Mouse (Mus musculus) adrenal gland, adult (tissue): ENCODE measurements around the gene St3gal5.

ENCODE experiments used
- DNase-seq, 2 experiments: peaks; one replicate each; pipeline ENCODE4 v3.0.0; 2022 to 2023; ENCODE audit warnings: low spot score in 1 of 2; ENCODE audit not compliant: inconsistent age in 2 of 2

Gene St3gal5

DNA sequence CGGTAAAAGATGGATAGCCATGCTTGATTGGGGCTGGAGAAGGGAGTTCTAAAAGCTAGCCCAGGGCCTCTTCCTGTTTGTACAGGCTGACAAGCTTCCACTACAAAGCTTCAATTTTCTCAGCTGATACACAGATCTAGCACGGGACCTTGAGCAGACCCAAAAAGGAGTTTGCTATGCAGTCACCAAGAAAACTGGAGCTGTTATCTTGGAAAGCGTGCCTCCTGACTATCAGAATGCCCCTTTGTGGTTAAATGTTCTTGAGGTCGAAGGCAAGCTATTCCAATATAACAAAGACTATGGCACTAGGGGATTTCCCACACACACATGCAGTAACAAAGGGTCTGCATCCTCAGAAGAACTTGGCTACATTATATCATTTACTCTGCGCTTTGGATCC lies 1.2 kb upstream of the St3gal5 start:
- DNase-seq: peak in 1 of 2 experiments; percentile 79

GRCm38 (mm10) chr6:72096669-72097068 lies 723 bp upstream of the St3gal5 start:
- DNase-seq: peak in 1 of 2 experiments; percentile 68

DNA sequence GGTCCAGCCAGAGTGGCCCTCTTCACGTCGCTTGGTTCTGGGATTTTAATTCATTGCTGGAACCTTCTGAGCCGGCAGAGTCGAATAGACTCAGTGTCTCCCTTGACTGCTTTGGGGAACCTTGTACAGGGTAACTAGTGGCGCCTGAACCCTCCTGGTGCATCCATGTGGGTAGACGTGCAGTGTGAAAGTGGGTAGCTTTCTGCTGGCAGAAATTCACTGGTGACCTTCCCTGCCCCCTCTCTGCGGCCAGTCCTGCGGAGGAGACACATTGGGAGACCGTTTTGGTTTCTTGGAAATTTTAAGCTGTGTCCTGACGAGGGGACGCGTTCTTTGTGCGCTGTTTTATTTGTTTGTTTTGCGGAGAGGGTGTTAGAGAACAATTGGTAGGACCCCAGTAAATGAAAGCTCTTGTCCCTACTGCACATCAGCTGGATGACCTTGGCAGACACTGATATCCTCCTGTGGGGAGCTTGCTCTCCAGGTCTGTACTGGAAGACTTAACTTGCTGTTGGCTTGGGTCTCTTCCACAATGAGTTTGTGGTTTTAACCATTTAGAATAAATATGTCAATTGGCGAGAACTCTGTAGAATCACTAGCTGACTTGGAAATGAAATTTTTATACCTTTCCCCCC lies 746 bp downstream of the St3gal5 start:
- peak; percentile 60 to 87 for DNase-seq

GRCm38 (mm10) chr6:72098691-72099090 lies 1.3 kb downstream of the St3gal5 start:
- peak; percentile 48 to 84 for DNase-seq

DNA sequence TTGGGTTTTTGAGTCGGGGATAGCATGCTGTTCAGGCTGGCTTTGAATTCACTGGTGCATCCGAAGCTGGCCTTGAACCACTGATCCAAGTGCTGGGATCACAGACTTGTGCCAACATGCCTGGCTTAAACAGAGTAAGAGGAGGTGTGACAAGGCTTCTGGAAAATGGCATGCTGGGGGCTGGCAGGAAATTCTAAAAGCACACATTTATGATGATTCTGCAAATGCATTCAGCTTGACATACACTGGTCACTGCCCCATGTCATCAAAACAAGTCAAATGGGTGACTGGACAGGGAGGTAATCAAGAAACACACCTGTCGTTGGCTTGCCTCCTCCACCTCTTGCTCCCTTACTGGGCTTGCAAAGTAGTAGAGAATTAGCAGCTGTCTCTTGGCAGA lies 1.9 kb downstream of the St3gal5 start:
- peak; percentile 57 to 74 for DNase-seq

- DNase-seq: no peak
Measured at GRCm38 (mm10) chr6:72100171-72100570, 2.8 kb downstream of the St3gal5 start.

DNA sequence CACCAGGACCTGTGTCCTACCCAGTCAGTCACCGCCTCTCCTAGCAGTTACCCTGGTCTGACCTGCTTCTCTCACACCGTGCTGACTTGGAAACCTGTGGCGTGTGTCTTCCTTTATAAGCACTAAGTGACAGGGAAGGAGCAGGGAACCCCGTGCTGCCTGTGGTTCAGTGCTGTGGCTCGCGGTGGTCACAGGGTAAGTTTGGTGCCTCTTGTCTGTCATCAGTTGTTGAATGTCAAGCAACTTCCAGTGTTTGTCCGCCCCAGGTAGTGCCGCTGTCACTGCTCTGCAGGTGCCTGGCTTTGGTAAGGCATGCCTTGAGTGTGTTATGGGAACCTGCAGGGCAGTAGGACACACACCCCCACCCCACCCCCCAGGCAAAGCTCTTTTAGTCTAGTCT lies 3.5 kb downstream of the St3gal5 start:
- peak; percentile 32 to 62 for DNase-seq

DNA sequence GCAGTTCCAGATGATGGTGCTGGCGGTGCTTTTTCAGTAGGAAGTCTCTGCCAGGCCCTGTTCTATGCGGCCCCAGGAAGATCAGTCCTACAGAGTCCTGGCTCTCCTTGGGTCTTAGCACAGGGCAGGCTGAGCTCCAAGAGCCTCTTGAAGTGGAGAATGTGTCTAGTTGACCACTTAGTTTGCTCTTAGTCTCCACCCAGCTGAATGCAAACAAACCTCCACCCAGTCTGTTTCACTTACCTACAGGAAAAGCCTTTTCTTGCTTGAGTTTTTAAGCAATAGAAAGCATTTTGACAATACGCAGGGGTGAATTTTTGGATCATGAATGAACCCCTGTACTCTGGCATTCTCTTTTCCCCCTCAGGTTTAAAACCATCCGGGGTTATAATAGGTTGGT lies 4.0 kb downstream of the St3gal5 start:
- DNase-seq: no peak

GRCm38 (mm10) chr6:72102066-72102465 lies 4.7 kb downstream of the St3gal5 start:
- DNase-seq: peak; percentile 59 to 73

DNA sequence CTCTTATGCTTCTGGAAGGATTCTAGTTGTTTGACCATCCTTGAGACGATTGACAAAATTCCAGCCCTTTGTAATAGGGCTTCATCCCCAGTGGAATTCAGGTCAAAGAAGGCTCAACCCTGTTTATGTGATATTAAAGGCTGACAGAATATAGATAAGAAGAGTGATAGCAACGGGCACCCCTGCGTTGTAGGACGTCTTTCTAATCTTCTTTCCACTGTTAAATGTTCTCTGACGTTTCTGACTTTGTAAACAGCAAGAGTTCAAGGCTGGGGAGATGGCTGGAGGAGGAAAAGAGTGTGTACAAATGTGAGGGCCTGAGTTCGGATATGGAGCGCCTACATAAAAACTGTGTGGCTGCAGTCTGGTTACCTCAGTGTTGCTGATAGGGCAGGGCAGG lies 7.1 kb downstream of the St3gal5 start:
- peak in 1 of 2 experiments; percentile 68 for DNase-seq

DNA sequence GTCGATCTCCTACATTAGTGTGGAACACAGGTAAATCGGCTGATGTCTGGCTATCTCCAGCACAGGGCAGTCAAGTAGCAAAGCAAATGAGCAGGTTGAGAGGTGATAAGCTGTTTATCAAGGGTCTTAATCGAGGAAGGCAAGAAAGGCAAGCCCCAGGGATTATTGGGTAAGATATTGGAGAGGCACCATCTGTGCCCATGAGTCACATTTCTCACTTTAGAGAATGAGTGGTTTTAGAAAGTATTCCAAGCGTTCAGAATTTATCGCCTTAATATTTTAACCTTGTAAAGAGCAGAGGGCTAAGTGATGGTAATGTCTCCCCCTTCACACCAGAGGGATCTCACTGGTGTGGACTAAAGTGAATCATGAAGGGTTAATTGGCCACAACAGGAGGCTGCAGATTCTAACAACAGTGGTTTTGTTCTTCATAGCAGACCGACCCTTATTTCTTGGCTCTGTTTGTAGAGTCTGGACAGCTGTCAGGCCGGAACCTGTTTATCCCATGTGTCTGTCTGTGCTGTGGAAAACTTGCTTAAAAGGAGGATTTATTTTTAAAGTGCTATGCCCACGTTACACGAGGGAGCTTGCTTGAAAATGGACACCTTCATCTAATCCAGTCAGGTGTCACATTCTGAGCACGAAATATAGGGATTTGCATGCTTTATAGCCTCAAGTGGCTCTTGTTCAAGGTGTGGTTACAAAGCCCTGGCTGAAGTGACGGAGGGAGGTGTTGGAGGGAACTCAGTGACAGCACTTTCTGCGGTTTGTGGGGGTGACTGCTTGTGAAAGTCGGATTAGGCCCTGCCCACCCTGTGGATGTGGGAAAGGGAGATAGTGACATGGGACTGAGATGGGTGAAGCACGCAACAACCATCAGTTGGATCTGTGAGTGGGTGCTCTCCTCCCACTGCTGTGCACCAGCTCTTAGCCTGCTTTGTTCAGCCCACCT lies 11.8 kb downstream of the St3gal5 start:
- peak in 1 of 2 experiments; percentile 74 for DNase-seq

- peak in 1 of 2 experiments; percentile 25 for DNase-seq
Measured at GRCm38 (mm10) chr6:72110577-72110976, 13.2 kb downstream of the St3gal5 start.

DNA sequence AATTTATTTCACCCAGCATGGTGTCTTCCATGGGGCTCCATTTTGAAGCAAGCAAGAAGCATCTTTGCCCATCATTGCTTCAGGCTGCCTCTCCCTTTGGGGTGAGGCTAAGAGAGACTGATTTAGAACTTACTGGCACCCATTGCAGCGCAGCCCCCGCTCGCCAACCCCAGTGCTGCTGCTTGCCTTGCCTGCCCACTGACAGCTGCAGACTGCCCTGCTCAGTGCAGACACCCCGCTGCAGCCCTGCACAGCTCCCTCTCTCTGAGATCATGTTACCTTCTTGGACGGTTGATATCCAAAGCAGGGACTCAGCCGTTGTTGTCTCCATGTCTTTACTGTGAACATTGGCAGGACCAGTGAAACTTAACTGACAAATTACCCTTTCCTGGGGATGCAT lies 15.2 kb downstream of the St3gal5 start:
- no peak for DNase-seq

GRCm38 (mm10) chr6:72113093-72113702 lies 15.8 kb downstream of the St3gal5 start:
- no peak for DNase-seq

DNA sequence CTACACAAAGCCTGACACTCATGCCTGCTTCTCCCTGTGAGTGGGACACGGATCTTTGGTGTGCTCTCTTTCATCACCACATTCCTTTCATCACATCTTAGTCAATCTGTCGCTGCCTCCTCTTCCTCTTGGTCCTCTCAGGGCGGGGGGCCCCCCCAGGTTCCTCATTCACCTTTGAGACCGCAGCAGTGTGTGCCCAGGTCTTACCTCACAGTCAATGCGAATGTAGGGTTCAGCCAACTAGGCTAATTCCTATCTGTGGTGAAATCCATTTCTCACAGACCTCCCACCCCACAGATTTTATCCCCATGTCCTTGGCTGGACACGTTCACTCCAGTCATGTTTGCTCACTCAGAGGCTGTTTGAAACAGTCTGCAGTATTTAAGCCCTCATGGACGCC lies 17.5 kb downstream of the St3gal5 start:
- no peak for DNase-seq

DNA sequence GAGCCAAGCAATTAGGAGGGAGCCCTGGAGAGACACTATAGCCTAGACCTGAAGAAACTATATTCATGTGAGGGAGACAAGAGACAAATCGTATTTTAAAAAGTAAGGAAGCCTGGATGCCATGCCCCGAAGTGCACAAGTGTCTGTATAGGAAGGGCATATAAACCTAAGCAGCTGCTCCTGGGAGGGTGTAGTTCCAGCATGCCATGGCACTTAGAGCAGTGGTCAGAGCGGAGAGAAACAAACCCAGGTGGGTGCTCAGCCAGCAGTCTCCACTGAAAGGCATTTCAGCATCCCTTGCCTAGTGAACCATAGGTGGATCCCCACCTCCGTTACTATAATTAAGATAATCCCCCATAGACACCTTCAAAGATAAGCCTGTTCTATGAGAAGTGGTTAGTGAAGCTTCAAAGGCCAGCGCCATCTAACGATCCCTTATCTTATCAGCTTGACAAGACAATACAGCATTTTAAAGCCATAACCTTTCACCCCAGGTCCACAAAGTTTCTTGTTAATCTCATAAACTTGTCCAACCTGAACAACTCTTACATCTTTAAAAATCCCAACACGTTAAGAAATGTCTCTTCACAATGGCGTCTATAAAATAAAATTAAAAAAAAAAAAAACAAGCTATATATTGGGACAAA lies 20.1 kb downstream of the St3gal5 start:
- DNase-seq: no peak

DNA sequence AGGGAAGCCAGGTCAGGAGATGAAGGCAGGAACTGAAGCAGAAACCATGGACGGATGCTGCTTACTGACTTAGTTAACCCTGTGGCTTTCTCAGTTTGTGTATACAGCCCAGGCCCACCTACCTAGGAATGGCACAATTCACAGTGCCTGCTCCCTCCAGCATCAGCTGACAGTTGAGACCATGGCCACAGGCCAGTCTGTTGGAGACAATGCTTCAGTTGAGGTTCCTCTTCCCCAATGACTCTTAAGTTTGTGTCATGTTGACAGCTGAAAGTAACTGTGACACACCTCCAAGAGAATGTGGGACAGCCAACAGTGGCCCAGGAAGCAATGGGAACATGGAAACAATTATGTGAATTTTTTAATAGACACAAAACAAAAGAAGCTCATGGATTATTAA lies 22.5 kb downstream of the St3gal5 start:
- no peak for DNase-seq

DNA sequence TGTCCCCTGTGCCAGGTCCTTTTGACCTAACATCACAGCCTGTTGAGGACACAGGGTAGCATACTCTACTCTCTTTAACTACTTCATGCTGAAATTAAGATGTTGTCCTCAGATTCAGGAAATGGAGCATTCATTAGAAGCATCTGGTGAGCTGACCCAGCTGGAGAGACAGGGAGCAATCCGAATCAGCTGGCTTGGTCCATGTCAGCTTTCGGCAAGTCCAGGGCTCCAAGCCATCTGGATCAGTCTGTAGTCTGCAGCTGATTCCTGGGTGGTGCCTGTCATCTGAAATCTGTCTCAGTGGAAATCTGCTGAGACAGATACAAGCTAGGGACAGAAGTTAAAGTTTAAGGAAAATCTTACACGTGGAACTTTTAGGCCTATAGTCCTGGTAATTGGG lies 23.9 kb downstream of the St3gal5 start:
- DNase-seq: no peak

DNA sequence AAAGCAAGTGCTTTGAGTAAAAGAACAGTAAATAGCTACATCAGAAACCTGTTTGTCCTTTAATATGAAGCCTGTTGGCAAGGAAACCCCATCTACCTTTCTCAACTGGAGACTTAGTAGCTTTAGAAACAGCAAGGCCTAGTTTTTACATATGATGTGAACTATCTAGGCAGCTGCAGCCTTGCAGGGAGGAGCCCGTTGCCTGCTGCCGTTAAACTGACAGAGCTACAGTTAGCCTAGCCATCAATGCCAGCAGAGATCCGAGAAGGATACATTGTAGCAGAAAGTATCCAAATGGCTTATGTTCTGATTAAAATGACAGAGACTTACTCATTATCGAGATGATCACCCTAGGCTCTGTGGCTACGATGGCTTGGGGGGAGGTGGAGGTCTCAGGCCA lies 25.1 kb downstream of the St3gal5 start:
- no peak for DNase-seq

- DNase-seq: no peak
Measured at GRCm38 (mm10) chr6:72124315-72125103, 27.1 kb downstream of the St3gal5 start.
